Mouse (Mus musculus): ENCODE results near the gene Smtn.

Gene Smtn

DNA sequence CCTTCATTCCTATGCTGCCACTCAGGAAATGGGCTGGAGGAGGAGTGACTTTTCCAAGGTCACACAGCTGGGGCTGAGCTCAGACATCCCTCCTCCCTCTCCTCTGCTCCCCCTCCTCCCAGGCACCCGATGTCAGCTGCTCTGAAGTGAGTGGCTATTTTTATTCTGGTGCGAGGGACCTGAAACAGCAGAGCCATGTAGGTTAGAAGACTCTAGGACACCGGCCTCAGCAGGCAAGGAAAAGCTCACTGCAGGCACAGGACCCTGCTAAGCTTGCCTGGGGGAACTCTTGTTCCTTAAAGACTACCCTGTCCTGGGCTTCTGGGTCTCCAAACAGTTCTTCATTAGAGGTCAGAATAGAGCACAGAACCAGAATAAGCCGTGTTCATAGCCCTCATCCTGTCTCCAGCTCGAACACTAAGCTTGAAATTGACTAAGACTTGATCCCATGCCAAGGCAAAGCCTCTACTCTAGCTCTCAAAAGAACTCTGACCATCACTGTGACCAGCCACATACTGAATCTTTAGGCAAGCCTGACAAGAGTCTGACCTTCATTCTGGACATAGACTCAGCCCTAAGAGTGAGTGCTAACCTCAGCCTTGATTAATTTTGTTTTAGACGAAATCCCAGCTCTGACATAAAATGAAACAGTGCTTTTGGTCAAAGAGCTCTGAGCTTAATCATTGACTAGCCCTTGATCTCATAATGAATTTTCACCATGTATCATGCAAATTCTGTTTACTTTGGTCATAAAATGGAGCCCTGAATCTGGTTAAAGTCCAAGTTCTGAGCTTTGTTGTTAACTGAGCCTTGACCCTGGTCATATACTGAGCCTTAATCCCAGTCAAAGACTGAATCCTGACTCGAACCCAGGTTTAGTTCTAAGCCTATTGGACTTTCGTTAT, 31.0 kb downstream of the Smtn start:
- DNase-seq (ENCODE audit: low spot score in 2 of 2): no peak

DNA sequence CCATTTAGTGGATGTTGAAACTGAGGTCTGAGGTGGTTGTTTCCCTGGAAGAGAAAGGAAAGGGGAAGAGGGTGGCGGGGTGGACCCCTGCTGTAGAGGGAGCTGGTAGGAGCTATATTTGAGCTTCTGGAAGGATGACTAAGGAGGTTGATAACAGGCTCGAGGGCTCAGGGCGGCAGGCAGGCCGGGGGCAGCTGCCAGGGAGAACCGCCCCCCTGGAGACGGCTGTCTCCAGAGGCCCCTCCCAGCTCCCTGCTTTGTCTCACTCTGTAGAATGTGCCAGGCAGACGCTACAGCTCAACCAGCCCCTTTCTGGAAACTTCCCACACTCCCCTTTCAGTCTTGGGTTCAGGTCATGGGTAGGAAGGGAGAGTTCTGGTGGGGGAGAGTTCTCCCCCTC, 32.2 kb downstream of the Smtn start:
- no peak for DNase-seq (ENCODE audit: low spot score in 2 of 2)

DNA sequence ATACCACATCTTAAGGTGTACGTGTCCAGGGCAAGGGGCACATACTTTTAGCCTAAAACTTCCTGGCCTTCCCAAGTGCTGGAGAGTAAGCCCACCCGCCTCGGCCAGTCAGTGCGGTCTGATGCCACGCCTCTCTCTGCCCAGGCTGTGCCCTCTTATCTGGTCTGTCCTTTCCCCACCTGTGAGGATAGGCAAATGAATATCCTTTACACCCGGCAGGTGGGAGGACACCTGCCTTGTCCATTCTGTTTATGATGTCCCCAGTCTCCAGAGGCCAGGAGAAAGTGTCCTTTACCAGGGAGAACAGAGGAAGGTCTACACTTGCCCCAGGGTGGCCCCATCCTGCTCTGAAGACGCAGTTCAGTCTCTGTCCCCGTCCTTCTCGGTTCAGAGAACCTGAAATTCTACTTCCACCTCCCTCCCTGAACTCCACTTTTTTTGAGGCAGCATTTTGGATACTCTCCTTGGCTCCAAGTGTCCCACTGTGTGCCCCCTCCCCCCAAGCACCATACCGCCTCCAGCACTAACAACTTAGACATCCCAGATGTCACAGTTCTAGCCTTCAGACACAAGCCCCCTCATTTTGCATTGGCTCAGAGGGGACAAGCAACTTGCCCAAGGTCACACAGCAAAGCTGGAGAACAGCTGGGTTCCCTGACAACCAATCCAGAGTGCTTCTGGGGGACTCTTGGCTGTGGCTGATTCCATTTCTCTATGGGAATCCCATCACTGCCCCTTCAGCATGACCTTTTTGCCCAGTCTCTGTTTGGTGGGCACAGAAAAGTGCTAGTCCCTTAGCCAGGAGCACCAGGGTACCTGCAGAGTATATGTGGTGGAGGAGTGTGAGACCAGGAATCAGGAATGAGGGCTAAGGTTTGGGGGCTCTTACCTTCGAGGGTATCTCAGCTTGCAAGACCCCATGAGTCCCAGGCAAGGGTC, 36.4 kb downstream of the Smtn start:
- DNase-seq (ENCODE audit: low spot score in 2 of 2): no peak

DNA sequence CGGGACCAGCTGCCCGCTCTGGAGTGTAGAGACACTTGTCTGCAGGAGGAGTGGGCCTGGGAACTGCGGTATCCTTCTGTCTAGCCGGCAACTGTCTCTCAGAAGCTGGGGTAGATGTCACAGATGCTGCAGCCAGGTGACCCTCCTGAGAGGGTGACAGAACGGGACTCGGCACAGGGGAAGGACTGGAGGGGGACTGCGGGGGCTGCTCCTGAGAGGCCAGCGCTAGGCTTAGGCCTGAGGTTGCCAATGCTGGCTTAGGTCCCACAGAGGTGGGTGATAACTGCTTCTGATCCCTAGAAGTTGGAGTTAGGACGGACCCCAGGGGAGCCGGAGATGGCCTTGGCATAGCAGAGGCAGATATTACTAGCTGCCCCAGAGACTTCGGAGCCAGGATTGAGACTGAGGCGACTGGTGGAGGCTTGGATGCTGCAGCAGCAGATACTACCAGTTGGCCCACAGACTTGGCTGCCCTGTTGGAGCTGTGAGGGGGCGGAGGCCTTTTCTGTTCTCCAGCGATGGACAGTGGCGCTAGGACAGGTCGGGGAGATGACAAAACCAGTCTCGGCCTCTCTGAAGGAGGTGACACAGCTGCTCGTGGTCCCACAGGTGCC, 37.8 kb downstream of the Smtn start:
- DNase-seq (ENCODE audit: low spot score in 2 of 2): no peak

DNA sequence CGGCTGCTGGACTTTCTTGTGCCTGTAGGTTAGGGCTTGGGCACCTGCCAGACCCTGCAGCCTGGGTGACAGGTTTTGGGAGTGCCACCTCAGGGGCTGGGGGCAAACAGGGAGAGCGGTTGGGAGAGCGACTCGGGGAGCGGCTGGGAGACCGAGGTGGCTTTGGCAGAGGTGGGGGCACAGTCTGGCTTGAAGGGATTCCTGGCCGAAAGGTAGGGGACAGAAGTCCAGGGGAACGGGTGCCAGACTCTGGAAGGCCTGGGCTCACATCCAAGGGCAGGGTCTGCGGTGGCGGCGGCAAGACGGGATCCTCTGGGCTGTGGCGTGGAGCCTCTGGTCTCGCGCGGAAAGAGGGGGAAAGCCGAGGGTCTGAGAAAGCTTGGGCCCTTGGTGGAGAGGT, 38.4 kb downstream of the Smtn start:
- DNase-seq (ENCODE audit: low spot score in 2 of 2): no peak

DNA sequence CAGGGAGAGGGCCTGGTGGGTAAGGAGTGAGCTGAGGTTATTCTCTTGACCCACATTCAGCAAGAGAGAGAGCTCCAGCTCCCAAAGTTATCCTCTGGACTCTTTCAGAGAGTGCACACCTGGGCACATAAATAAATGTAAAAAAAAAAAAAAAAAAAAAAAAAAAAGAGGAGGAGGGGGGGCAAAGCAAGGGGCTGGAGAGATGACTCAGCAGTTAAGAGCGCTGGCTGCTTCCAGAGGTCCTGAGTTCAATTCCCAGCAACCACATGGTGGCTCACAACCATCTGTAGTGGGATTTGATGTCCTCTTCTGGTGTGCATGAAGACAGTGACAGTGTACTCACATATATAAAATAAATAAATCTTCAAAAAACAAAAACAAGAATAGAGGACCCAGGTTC, 43.1 kb downstream of the Smtn start:
- DNase-seq (ENCODE audit: low spot score in 2 of 2): no peak

DNA sequence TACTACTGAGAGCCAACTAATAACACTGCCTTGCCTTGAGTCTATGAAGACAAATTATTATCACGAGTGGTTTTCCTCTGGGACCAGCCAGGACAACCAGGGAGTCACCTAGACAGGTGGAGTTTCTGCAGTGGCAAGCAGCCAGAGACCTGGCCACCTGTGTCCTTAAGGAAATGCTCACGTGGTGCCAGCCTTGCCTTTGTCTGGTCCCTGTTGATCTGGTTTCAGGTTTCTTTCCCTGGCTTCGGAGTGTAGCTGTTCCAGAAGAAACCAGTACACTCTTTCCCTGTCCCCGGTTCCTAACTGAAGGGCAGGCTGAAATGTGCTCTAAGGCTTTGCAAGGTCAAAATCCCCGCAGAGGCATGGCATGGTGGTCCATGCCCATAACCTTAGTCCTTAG, 43.7 kb downstream of the Smtn start:
- no peak for DNase-seq (ENCODE audit: low spot score in 2 of 2)

DNA sequence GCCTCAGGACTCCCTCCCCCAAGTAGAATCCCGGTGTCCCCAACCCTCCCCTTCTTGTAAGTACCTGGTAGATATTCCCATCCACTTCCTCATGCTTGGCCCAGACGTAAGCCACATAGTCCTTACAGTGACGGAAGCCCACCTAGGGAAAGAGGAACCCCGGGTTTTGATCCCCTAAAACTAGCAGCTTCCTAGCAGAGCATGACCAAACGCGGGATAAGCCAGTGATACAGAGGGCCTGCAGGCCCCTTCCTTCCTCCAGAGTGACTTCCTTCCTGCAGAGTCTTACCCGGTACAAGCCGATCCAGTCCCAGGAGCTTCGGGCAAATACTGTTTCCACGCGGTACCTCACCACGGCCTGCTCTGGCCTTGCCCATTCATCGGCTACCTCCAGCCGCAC, 44.9 kb downstream of the Smtn start:
- no peak for DNase-seq (ENCODE audit: low spot score in 2 of 2)

DNA sequence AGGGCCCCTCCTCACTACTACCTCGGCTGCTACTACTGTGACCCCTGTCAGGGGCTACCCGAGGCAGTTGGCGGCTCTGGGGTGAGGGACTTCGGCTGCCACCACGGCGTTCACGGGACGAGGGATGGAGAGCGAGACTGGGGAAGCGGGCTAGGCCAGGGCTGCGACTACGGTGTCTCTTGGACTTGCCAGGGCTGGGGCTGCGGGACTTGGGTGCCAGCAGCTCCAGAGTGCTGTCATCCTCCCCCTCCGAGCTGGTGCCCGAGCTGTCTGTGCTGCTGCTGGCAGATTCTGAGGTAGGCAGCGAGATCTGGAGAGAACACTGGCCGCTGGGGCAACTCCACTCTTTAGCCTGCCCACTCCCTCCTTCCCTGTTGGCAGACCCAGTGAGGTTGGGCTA, 45.6 kb downstream of the Smtn start:
- no peak for DNase-seq (ENCODE audit: low spot score in 2 of 2)

DNA sequence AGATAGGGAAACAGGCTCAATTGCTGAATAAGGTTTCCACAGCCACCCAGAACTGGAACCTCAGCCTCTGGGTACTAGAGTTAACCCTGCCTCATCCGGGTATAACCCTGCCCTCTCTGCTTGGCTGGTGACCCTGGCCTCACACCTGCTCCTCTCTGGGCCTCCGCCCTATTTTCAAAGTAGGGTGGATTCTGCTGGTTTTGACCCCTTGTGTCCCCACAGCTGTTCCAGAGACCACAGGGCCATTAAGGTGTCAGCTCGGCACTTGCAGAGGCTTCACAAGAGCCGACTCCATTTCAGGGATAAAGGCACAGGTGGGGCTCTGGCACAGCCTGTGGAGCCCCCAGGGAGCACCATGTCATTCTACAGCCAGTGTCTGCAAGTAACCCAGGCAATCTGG, 47.7 kb downstream of the Smtn start:
- DNase-seq (ENCODE audit: low spot score in 2 of 2): no peak

DNA sequence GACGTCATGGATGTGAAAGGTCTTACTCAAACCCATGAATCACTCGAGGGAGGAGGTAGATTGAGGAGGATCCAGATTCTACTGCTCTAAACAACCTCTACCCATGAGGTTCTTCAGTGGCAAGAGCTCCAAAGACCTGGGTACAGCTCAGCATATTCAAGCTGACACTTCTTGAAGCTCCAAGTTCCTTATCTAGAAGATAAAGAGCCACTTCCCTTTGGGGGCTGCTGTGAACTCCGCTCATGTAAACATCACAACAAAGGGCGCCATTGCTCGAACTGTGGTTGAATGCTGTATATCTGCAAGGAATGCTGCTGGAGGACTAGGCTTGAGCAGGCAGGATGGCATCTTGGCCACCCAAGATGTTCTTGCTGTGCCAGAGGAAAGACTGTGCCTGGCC, 51.4 kb downstream of the Smtn start:
- no peak for DNase-seq (ENCODE audit: low spot score in 2 of 2)

DNA sequence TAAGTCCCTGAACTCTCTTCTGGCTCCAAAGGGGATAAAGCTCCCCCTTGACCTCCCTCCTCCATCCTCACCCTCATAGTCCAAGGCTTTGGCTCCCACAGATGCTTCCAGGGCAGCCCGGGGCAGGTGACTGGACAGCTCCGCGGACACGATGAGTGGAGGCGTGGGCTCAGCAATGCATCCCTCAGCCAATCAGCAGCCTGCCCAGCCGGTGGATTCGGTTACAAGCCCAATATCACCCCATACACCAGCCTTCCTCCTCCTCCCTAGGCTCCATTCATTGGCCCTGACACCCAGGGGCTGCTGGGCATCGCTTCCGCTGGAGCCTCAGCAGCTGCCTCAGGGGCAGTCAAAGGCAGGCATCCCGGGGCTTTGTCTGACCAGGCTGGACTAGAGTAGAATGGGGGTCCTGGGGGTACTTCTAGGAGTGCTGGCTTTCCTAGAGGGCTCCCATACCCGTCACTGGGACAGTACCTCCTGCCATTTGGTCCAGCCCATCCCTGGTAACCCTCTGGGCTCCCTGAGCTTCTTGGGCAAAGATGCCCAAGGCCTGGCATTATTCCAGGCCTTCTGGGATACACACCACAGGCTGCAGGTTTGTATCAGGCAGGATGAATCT, 52.4 kb downstream of the Smtn start, which contains the start of gene Pla2g3:
Gene Pla2g3 (plus strand): TSS at position 333 of the 619 bp plus-strand sequence.
- no peak for DNase-seq (ENCODE audit: low spot score in 2 of 2)

DNA sequence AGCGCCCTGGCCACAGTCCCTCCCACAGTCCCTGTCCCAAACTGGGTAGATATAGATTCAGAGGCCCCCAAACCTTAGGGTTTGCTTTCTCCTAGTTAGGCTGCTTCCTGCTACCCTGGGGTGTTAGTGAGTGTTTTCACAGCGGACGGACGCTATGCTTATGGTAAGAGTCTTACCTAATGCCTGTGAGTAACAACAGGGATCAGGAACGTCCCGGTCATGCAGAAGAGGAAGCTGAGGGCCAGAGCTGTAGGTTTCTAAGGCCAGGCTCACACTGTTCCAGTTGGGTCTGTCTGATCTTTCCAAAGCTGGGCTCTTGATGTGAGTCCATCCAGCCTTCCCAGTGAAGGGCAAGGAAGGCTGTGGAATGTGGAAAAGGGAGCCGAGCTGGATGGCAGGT, 54.1 kb downstream of the Smtn start:
- DNase-seq (ENCODE audit: low spot score in 2 of 2): no peak

DNA sequence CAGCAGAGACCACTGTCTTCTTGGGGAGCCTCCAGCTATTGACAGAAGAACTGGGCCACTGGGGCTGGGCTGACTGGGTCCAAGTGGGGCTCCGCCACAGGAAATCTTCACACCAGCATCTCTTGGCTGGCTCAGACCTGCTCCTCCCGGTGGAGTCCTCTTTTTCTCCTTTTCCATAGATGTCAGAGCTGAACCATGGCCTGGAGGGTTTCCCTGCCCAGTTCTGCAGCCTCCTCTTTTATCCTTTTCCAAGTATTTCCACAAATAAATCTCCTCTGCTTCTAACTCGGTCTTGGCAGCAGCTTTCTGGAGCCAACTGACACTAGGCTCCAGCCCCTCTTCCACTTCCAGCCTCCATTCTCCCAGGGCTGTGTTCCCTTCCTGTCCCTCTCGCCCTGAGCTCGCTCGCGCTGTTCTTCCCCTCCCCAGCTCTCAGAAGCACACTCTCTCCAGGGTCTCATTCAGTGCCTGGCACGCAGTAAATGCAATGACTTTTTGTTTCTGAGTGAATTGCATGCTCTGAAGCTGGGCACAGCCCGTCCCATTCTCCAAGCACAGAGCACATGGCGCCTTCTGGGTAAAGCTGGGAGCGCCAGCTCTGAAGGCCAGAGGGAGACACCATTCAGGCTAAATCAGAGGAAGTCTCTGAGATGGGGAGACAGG, 56.3 kb downstream of the Smtn start:
- DNase-seq (ENCODE audit: low spot score in 2 of 2): no peak

DNA sequence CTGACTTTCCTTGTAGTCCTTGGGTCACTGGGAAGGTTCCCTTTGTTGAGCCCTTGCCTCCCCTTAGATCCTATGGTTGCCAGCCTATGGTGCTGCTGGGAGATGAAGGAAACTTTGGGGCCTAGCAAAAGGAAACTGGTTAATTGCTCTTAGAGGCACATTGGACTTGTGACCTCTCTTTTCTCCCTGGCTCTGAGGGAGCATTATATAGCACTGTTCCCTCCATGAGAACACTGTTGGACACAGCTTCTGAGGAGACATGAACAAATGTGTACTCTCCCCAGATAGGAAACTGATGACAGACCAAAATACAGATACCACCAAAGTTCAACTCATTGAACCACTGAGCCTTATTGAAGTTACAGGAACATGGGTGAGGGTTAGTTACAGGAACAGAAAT, 64.9 kb downstream of the Smtn start:
- no peak for DNase-seq (ENCODE audit: low spot score in 2 of 2)

DNA sequence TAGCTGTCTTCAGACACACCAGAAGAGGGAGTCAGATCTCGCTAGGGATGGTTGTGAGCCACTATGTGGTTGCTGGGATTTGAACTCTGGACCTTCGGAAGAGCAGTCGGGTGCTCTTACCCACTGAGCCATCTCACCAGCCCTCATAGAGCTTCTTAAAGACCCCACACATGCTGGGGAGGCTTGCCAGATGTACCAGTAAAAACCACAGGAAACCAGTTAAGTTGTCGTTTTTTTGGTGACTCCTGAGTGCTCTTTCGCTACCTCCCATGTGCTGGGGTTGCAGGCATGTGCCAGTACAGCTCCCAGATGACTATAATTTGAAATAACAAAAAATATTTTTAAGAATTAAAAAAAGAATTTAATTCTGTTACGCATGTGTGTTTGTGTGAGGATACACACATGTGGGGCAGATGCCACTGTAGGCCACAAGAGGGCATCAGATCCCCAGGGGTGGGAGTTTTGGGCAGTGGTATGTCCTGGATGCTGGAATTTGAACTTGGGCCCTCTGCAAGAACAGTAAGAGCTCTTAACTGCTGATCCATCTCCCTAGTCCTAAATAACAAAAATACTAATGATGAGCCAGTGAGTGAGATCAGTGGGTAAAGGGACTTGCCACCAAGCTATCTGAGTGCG, 65.8 kb downstream of the Smtn start:
- DNase-seq (ENCODE audit: low spot score in 2 of 2): no peak

DNA sequence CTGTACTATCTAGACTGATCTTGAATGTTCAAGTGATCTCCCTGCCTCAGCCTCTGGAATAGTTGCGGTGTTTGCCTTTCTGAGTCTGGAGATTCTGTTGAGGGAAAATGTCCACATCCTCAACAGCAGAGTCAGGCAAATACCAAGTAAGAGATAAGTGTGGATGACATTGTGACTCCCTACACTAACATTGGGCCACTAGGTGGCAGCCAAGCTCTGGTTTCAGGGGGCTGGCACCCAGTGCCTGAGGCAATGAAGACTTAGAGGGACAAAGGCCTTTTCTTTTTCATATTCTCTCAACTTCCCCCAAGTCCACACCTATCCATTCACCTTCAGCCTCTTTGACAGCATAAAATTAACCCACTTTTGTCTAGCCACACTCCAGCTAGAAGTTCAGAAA, 67.9 kb downstream of the Smtn start:
- DNase-seq (ENCODE audit: low spot score in 2 of 2): peak in 1 of 2 experiments; percentile 79

DNA sequence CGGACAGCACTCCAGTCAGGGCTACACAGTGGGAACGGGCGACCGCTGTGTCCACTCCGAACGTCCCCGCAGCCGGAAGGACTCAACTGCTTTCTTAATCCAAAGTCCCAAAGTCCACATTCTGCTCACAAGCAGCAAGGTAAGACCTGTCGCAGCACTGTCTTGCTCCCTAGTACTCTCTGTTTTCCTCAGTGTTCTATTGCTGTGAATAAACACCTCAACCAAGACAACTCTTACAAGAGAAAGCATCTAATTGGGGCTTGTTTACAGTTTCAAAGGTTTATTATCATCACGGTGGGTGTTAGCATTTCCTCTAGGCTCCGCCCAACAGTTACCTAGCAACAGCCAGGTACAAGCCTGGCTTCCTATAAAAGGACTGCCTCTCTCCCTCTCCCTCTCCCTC, 69.0 kb downstream of the Smtn start:
- DNase-seq (ENCODE audit: low spot score in 2 of 2): no peak

Measured in frontal cortex, postnatal 10 days (tissue).